Mouse (Mus musculus) ES-E14 (cell line): ENCODE data around the gene Ralb. TPM values are rescaled to one million over a fixed set of nuclear protein-coding genes. Genes with fewer than 3 reads are reported as not detected.

Experiments
- DNase-seq: peaks from one replicate; pipeline ENCODE4 v3.0.0-alpha.2; 2013; ENCODE audit warnings: low read depth, low spot score
- H3K27ac ChIP-seq: 2 replicates; pipeline ENCODE4 v1.5.1; 2012; ENCODE audit warnings: low read depth, mild to moderate bottlenecking, low read length, moderate library complexity, mixed read lengths; ENCODE audit not compliant: poor library complexity, insufficient read depth, severe bottlenecking
- H3K36me3 ChIP-seq: 2 replicates; pipeline ENCODE4 v1.6.1; 2012; ENCODE audit warnings: mild to moderate bottlenecking, low read length, moderate library complexity, mixed read lengths; ENCODE audit not compliant: control insufficient read depth, poor library complexity, insufficient read depth, severe bottlenecking
- H3K4me1 ChIP-seq, 2 experiments: fragments of 150-350 bp in 1 of 2; sonication (generic) in 1 of 2; 2 replicates each; pipeline ENCODE4 v1.6.1; 2012; ENCODE audit warnings: low read length in 2 of 2, mild to moderate bottlenecking in 1 of 2, mixed read lengths in 1 of 2; ENCODE audit not compliant: control insufficient read depth in 2 of 2, insufficient read depth in 2 of 2, poor library complexity in 1 of 2
- H3K4me3 ChIP-seq, 2 experiments: fragments of 150-350 bp in 1 of 2; sonication (generic) in 1 of 2; 2 replicates each; pipeline ENCODE4 v1.5.1; 2012; ENCODE audit warnings: low read length in 2 of 2, low read depth in 1 of 2, mild to moderate bottlenecking in 1 of 2, mixed read lengths in 1 of 2; ENCODE audit not compliant: insufficient read depth in 1 of 2, poor library complexity in 1 of 2, severe bottlenecking in 1 of 2
- H3K9ac ChIP-seq: 2 replicates; pipeline ENCODE4 v1.6.1; 2012; ENCODE audit warnings: low read depth, mild to moderate bottlenecking, low read length, mixed read lengths; ENCODE audit not compliant: poor library complexity, insufficient read depth, severe bottlenecking
- H3K9me3 ChIP-seq: fragments of 150-350 bp; sonication (generic); 2 replicates; pipeline ENCODE4 v1.6.1; 2012; ENCODE audit warnings: low read depth, mild to moderate bottlenecking, low read length; ENCODE audit not compliant: control insufficient read depth, insufficient read depth
- CHD2 ChIP-seq: IDR thresholded peaks from 2 replicates; pipeline ENCODE4 v1.6.1; 2014; ENCODE audit warnings: mild to moderate bottlenecking, low read depth, low read length, inconsistent platforms
- HCFC1 ChIP-seq: IDR thresholded peaks from 2 replicates; pipeline ENCODE4 v1.6.1; 2012; ENCODE audit warnings: low read length, inconsistent platforms, borderline replicate concordance; ENCODE audit not compliant: insufficient read depth
- MAFK ChIP-seq: IDR thresholded peaks from 2 replicates; pipeline ENCODE4 v1.6.1; 2014; ENCODE audit warnings: mild to moderate bottlenecking, low read depth, low read length, inconsistent platforms; ENCODE audit not compliant: insufficient read depth
- ZC3H11A ChIP-seq: IDR thresholded peaks from 2 replicates; pipeline ENCODE4 v1.6.1; 2012; ENCODE audit warnings: low read depth, mild to moderate bottlenecking, inconsistent platforms, low read length, borderline replicate concordance
- ZNF384 ChIP-seq: IDR thresholded peaks from 2 replicates; pipeline ENCODE4 v1.6.1; 2012; ENCODE audit warnings: low read depth, low read length, inconsistent platforms
- in situ Hi-C, 2 experiments: fragments of 600-800 bp; cut with MboI; formaldehyde crosslinking; loops; one replicate each; pipeline ENCODE4 v1.15.1; 2025; ENCODE audit warnings: low sequenced_read_pairs in 2 of 2, inconsistent platforms in 1 of 2; ENCODE audit not compliant: unreplicated experiment in 2 of 2
- total RNA-seq: library from RNA; depleted of rRNA; stranded (reverse); fragments of 300-350 nt; gene quantifications from 2 replicates; pipeline ENCODE4 v1.2.3, GENCODE M21; 2012

The Ralb gene
- total RNA-seq, 1 experiment: 30.8 TPM

DNA sequence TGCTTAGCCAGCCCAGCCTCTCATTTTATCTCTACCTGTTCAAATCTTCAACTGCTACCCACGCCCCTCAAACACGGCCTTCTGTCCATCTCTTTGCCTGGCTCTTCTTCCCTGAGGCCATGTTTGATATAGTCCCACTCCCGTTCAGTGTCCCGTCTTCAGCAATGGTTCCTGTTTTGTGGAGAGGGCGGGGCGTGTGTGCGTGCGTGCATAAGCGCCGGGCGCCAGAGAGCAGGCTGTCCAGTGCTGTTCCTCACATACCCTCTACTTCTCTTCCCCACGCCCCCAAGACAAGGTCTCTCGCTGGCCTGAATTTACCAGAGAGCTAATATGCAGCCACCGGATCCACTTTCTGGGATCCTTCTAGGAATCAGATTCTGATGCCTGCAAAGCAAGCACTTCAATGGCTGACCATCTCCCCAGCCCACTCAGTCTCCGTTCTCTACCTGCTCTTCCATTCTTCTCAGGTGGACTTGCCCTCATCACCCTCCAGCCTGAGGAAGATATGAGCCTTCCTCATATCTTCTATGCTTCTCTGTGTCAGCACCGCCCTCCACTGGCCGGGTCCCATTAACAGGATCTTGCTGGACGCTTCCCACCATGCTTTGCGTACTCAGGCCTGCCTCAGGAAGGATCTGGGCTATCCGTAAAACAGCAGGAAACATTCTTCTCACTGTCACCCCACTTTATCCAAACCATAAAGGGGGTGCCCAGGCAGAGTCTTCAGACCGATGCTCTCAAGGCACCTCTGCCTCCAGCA is 60.8 kb downstream of the Ralb start:
- H3K27ac ChIP-seq: no peak overlapping the region; the same call in 1 of the 2 replicates
- in situ Hi-C loops: no loop called here
- peak overlapping the region; percentile 34; the same call in 1 of the 2 replicates for H3K9ac ChIP-seq
- H3K4me1 ChIP-seq: peaks cover 4 to 10% of the 10 kb centered on the region in 2 experiments; a peak in 3 of 4 replicates
- no peak for TF ChIP-seq ZNF384
- TF ChIP-seq HCFC1: no peak
- TF ChIP-seq ZC3H11A: no peak
- TF ChIP-seq MAFK: no peak
- no peak for TF ChIP-seq CHD2
- H3K36me3 ChIP-seq: no peaks in the 10 kb centered on the region
- peak overlapping the region; percentile 10 to 26; a peak in 2 of 4 replicates for H3K4me3 ChIP-seq
- no peak for DNase-seq
- no peaks in the 10 kb centered on the region for H3K9me3 ChIP-seq

GRCm38 (mm10) chr1:119442901-119443300 is 61.7 kb downstream of the Ralb start:
- no peak for TF ChIP-seq CHD2
- no peak for TF ChIP-seq HCFC1
- TF ChIP-seq MAFK: no peak
- TF ChIP-seq ZNF384: no peak
- TF ChIP-seq ZC3H11A: no peak
- no peak for DNase-seq
- H3K27ac ChIP-seq: peak overlapping the region; percentile 43; the same call in 1 of the 2 replicates
- H3K9me3 ChIP-seq: no peaks in the 10 kb centered on the region
- peaks cover 4 to 10% of the 10 kb centered on the region in 2 experiments; a peak in 3 of 4 replicates for H3K4me1 ChIP-seq
- in situ Hi-C loops: no loop called here
- peak overlapping the region; percentile 14 to 26; a peak in 1 of 4 replicates for H3K4me3 ChIP-seq
- no peaks in the 10 kb centered on the region for H3K36me3 ChIP-seq
- H3K9ac ChIP-seq: no peak overlapping the region; the same call in 1 of the 2 replicates

GRCm38 (mm10) chr1:119438105-119438637 is 66.4 kb downstream of the Ralb start:
- H3K9me3 ChIP-seq: no peaks in the 10 kb centered on the region
- no peak overlapping the region for H3K4me3 ChIP-seq
- H3K9ac ChIP-seq: no peak overlapping the region
- no peak for DNase-seq
- H3K4me1 ChIP-seq: peaks cover 4 to 5% of the 10 kb centered on the region in 2 experiments; a peak in 3 of 4 replicates
- TF ChIP-seq CHD2: no peak
- TF ChIP-seq ZNF384: no peak
- no peak for TF ChIP-seq MAFK
- TF ChIP-seq ZC3H11A: no peak
- TF ChIP-seq HCFC1: no peak
- no peak overlapping the region for H3K27ac ChIP-seq
- H3K36me3 ChIP-seq: no peaks in the 10 kb centered on the region
- in situ Hi-C loops: no loop called here

DNA sequence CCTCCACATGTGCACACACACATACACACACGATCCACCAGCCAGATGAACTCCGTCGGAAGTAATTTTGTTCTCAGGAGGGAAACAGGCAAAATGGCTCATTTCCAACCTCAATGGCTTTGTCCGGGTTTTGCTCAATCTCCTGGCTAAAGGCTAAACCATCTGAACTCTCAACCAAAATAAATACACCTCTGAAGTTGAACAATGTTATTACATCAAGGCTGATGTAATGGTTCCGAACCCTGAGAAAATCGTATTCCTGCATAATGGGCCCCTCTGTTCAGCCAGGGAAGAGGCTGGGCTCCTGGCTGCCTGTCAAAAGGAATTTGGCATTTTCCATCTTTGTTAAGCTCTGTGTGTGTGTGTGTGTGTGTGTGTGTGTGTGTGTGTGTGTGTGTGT is 67.2 kb downstream of the Ralb start:
- Histone ChIP-seq H3K4me1 (peaks cover 1 to 2% of the 10 kb centered on the region in 2 experiments; a peak in 3 of 4 replicates), H3K36me3 (no peaks in the 10 kb centered on the region), H3K27ac (no peak overlapping the region), H3K9me3 (no peaks in the 10 kb centered on the region), H3K4me3 (no peak overlapping the region), H3K9ac (no peak overlapping the region)
- in situ Hi-C loops: no loop called here
- TF ChIP-seq ZNF384 (no peak), ZC3H11A (no peak), HCFC1 (no peak), MAFK (no peak), CHD2 (no peak)
- DNase-seq: no peak
